Mouse (Mus musculus): Measurements from ENCODE around the gene Pilra.

Pilra gene

GRCm38 (mm10) chr5:137778635-137779034, 57.4 kb downstream of the Pilra start, which contains the start of gene Ppp1r35:
Gene Ppp1r35, plus strand, starts transcription at chr5:137778849.
- DNase-seq: peak; percentile 97

- DNase-seq: no peak
Observed at GRCm38 (mm10) chr5:137777267-137777845, 58.7 kb downstream of the Pilra start.

GRCm38 (mm10) chr5:137776408-137776918, 59.6 kb downstream of the Pilra start:
- DNase-seq: peak; percentile 46 to 48

- no peak for DNase-seq
Observed at GRCm38 (mm10) chr5:137775587-137776290, 60.3 kb downstream of the Pilra start.

GRCm38 (mm10) chr5:137772755-137773154, 63.3 kb downstream of the Pilra start:
- DNase-seq: no peak

Data from lung, postnatal 4 days (tissue).